Mouse (Mus musculus): ENCODE results near the gene Npffr2. TPM values are rescaled to one million over a fixed set of nuclear protein-coding genes. Genes with fewer than 3 reads are reported as not detected.

Npffr2 gene
- polyA plus RNA-seq, 1 experiment from 2014 or later, result not detected

DNA sequence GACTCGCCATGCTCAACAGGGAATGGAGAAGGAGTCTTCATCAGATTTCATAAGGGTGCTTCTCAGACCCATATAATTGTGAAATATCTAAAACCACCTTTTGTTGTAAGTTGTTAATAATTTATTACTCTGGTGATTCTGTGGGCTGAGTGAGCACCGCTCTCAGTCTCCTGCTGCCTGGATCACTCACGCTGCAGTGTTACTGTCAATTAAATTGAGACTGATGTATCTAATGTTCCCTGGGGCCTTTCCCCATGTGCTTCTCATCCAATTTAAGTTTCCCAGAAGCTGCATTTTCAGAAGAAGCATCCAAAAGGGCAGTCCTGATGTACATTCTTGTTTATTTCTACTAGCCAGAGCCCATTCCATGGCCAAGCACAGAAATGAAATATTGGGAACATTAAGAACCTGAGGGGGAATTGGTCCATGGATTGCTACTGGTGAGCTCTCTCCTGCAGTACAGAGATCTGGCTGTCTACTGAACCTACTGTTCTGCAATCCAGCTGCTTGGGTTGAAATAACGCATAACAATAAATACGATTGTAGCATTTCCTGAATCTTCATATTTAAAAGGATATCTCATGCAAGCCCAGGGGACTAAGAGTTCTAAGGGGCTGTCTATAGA is 54.6 kb downstream of the Npffr2 start:
- H3K79me2 ChIP-seq (ENCODE audit: inconsistent target), result no peaks in the 10 kb centered on the region
- H3K27ac ChIP-seq, result no peak overlapping the region
- no peaks in the 10 kb centered on the region for H3K36me3 ChIP-seq (ENCODE audit: inconsistent target)
- 95% methylated on average over 5 of the region's 5 CpGs for WGBS (ENCODE audit: missing documents)
- no peak overlapping the region for H3K4me3 ChIP-seq (ENCODE audit: inconsistent target)

DNA sequence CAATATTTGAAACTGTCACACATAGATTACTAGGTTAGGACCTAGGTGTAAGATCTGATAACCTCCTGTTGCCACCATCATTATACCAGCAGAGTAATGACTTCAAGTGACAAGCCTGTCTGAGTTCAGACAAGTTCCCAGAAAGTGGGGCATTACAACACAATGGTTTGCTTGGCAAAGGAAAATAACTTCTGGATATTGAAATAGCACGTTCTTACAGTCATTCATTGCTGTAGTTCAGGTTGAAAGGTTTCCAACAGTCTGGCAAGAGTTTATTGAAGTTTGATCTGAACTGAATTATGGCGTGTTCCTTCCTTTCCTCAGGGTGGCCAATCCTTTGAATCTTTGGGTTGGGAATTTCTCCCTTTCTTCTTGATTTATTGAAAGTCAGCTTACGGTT is 57.8 kb downstream of the Npffr2 start:
- H3K36me3 ChIP-seq (ENCODE audit: inconsistent target), result no peaks in the 10 kb centered on the region
- no peak overlapping the region for H3K27ac ChIP-seq
- H3K79me2 ChIP-seq (ENCODE audit: inconsistent target), result no peaks in the 10 kb centered on the region
- H3K4me3 ChIP-seq (ENCODE audit: inconsistent target), result no peak overlapping the region
- WGBS (ENCODE audit: missing documents), result 72% methylated on average over 3 of the region's 3 CpGs

DNA sequence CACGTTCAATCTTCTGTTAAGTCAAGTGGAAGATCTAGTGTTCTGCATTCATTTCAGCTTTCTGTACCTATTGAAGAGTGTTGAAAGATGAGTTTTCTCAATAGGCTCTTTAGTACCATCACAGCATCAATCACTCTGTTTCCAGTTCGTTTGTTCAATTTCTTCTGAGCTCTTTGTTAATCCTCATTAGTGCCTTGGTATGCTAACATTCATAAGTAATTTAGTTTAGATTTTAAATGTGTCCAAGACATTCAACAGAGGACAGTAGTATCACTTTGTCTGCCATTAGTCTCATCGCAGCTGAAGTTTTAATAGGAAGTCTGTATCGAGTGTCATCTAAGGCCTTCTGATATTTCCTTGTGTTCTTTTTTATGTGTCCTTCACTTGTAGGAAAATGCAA is 65.1 kb downstream of the Npffr2 start:
- H3K27ac ChIP-seq, result no peak overlapping the region
- no peaks in the 10 kb centered on the region for H3K79me2 ChIP-seq (ENCODE audit: inconsistent target)
- no peak overlapping the region for H3K4me3 ChIP-seq (ENCODE audit: inconsistent target)
- no peaks in the 10 kb centered on the region for H3K36me3 ChIP-seq (ENCODE audit: inconsistent target)
- WGBS (ENCODE audit: missing documents), result 82% methylated on average over 4 of the region's 4 CpGs

DNA sequence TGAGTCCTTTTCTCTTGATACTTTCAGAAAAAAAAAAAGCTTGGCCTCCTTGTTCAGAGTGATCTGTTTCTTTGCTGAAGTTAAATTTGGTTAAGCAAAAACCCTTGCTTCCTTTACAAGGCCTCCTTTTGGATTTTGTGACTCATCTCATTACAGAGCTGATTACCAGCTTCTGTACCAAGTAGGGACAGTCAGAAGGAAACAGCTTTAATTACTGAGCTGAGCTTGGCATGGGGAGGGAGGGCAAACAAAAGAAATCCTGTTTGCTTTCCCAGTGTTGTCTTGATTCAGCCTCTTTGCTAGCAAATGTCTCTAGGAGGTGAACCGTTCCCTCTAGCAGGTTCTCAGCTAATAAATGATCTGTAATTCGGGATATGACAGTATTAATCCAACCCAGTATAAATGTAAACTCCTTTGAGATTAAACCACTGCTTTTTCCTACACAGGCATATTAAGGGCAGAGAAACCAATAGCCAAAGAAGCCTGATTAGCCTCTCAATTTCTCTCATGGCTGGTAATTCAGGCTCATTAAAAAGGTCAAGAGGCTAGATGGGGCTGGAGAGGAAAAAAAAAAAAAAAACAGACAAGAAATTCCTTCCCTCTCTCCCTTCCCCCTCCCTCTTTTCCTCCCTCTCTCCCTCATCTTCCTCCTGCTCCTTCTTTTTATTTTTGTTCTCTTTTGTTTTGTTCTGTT is 84.2 kb downstream of the Npffr2 start:
- H3K36me3 ChIP-seq (ENCODE audit: inconsistent target), result no peaks in the 10 kb centered on the region
- H3K4me3 ChIP-seq (ENCODE audit: inconsistent target), result no peak overlapping the region
- H3K27ac ChIP-seq, result no peak overlapping the region
- 82% methylated on average over 2 of the region's 2 CpGs for WGBS (ENCODE audit: missing documents)
- no peaks in the 10 kb centered on the region for H3K79me2 ChIP-seq (ENCODE audit: inconsistent target)

- Histone ChIP-seq H3K4me3 (ENCODE audit: inconsistent target) (no peak overlapping the region), H3K27ac (no peak overlapping the region), H3K36me3 (ENCODE audit: inconsistent target) (no peaks in the 10 kb centered on the region), H3K79me2 (ENCODE audit: inconsistent target) (no peaks in the 10 kb centered on the region)
- 78% methylated on average over 6 of the region's 6 CpGs for WGBS (ENCODE audit: missing documents)
Measured at GRCm38 (mm10) chr5:89612262-89612661, 85.0 kb downstream of the Npffr2 start.

DNA sequence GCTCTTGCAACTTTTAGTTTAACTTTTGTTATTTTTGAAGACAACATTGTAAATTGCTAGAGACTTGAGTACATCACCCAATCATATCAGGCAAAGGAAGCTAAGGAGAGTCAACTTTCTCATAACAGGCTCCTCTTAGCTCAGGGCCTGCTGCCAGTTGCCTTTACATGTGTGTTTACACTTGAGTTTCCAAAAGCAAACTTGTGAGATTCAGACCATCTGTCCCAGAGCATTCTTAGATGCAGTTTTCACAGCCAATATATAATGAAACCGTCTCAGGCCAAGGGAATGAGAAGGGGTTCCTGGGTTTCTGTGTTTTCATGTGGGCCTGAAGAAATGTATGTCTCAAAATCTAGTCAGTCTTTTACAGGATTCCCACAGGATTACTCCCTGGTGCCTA is 104.4 kb downstream of the Npffr2 start:
- Histone ChIP-seq H3K4me3 (ENCODE audit: inconsistent target) (no peak overlapping the region), H3K36me3 (ENCODE audit: inconsistent target) (no peaks in the 10 kb centered on the region), H3K27ac (no peak overlapping the region), H3K79me2 (ENCODE audit: inconsistent target) (no peaks in the 10 kb centered on the region)
- 87% methylated on average over 1 of the region's 1 CpGs for WGBS (ENCODE audit: missing documents)

Other genes with a start within 250 kb of the Npffr2 start
- gene Gc, start 69.5 kb upstream of the Npffr2 start, polyA plus RNA-seq (2018), result not detected in 3 replicates

All from macrophage (primary cell).